Mouse (Mus musculus) inflammation-experienced regulatory T-cells, adult 6 months (primary cell): ENCODE results near the gene Mgll. TPM values are rescaled to one million over a fixed set of nuclear protein-coding genes. Genes with fewer than 3 reads are reported as not detected.

Source experiments
- ATAC-seq: one replicate; pipeline ENCODE4 v1.8.0; 2017
- polyA plus RNA-seq, 3 experiments: library from polyadenylated mRNA; unstranded; fragments of 100-300 nt; shearing (Covaris generic); gene quantifications; one replicate each; pipeline ENCODE4 v1.2.1; 2017

The Mgll gene
- polyA plus RNA-seq, 3 experiments from 2014 or later: 1.2 to 2.3 TPM; not detected in 1

DNA sequence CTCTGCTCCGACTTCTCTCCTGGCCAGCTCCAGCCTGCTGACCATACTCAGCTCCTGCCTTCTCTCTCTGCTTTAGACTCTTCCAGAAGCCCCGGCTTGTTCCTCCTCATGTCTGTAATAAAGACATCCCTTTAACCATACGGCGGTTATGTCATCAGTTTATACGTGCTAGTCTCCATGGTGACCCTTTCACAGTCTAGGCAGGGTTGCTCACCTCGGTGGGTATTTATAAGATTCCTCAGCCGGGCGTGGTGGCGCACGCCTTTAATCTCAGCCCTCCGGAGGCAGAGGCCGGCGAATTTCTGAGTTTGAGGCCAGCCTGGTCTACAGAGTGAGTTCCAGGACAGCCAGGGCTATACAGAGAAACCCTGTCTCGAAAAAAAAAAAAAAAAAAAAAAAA, 51.1 kb downstream of the Mgll start:
- ATAC-seq: no peak

GRCm38 (mm10) chr6:88776336-88776923, 52.2 kb downstream of the Mgll start:
- ATAC-seq: no peak

- ATAC-seq: no peak
Observed at GRCm38 (mm10) chr6:88776964-88777363, 52.8 kb downstream of the Mgll start.

GRCm38 (mm10) chr6:88778047-88778688, 54.0 kb downstream of the Mgll start:
- ATAC-seq: no peak

DNA sequence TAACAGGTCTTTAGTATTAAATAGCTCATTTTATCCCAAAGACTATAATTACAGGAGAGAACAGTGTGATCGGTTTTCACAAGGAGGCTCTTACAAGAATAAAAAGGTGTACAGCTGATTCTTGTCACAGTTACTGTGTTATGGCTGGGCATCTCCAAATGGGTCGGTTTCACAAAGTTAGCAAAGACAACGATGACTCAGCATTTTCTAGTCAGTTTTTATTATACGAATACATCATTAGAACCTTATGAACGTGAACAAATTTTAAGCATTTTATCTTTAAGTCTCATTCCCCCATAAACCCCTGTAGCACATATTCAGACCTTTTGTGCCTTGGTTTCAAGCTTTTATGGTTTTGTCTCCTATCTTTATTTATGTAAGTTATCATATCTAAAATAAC, 55.5 kb downstream of the Mgll start:
- ATAC-seq: no peak

DNA sequence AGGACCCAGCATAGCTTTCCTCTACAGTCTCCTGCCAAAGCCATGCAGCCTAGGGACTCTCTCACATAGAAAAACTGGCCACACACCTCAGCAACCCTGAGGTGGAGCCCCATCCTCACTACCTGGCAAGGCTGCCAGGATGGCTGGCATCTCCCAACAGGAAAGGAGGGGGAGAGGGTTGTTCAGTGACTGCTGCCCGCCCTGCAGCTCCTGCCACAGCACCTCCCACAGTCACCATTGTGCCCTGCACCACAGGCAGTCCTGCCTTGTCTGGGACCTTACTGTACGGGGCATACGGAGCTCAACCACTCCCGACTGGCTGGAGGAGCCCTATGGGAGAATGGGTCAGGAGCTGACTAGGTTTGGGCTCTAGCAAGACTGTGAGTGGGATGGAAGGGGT, 57.7 kb downstream of the Mgll start:
- no peak for ATAC-seq

DNA sequence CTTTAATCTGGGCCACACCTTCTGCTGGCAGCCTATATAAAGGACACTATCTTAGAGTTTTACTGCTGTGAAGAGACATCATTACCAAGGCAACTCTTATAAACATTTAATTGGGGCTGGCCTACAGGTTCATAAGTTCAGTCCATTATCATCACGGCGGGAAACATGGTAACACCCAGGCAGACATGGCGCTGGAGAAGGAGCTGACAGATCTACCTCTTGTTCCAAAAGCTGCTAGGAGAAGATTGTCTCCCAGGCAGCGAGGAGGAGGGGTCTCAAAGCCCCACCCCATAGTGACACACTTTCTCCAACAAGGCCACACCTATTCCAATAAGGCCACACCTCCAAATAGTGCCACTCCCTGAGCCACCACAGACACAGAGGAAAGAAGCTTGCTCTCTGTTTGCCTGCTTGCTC, 58.8 kb downstream of the Mgll start:
- peak; percentile 41 for ATAC-seq

DNA sequence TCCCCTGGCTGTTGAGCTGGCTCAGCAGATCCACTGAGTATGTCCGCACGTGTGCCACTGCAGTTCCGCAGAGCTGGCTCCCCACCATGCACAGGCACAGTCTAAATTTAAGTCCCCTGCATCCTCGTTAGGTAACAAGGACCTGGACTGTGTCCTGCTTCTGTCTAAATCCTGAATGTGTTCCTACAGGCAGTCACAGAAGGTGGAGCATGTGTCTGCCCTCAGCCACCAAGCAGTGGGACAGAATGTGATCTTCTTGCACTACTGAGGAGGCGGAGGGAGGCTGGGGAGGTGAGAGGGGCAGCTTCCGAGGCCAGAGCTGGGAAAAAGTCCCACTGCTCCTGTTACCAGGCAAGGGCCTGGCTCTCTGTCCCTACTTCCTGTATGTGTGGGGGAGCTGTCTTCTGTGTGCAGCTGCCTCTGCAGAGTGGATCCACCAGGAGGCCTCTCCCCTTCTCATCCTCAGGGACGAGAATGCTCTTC, 60.5 kb downstream of the Mgll start:
- ATAC-seq: no peak

GRCm38 (mm10) chr6:88785331-88785730, 61.1 kb downstream of the Mgll start:
- ATAC-seq: no peak

DNA sequence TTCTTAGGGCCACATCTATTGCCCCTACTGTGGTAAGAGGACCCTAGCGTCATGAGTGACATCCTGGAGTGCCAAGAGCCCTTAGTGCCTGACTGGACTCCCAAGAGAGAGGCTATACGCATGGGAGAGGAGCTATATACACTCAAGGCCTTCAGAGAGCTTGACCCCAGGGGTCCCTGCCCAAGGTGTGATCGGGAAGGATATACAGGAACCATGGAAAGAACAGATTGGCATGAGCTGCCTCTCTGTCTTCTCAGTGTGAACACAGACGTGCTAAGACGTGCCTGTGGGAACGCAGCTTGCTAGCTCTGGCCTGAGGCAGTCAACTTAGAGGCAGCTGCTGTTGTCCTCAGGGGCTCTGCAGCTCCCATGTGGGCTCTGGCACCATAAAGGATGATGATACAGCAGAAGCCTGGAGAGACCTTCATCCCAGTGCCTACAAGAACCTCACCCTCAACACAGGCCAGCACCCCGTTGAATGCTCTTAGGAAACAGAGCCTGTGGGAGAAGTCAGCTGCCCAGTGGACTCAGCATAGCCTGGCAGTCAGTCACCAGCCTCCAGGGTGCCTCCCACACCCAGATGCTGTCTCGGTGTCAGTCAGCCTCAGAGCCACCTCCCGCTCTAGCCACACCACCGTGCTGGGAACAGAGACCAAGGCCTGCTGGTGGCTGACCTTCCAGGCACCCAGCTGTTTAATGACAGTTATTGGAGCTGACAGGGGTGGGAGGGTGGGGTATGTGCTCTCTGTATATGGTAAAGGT, 61.8 kb downstream of the Mgll start:
- no peak for ATAC-seq

GRCm38 (mm10) chr6:88786732-88787445, 62.7 kb downstream of the Mgll start:
- ATAC-seq: no peak

DNA sequence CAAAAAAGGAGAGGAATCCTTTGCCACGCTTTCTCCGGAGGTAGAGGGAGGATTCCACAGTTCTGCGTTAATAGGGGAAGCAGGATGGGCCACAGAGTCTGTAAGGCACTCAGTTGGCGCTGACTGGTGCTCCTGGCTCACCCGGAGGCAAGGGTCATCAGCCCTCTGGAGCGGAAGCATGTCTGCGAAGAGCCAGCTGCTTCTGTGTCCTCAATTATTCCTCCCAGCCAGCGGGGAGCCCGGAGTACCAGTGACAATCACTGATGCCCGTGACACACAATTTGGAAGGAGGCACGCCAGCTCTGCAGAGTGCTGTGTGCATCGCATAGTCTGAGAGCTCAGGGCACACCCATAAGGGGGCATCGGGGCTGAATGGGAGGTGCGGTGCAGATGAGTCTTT, 63.3 kb downstream of the Mgll start:
- ATAC-seq: no peak

DNA sequence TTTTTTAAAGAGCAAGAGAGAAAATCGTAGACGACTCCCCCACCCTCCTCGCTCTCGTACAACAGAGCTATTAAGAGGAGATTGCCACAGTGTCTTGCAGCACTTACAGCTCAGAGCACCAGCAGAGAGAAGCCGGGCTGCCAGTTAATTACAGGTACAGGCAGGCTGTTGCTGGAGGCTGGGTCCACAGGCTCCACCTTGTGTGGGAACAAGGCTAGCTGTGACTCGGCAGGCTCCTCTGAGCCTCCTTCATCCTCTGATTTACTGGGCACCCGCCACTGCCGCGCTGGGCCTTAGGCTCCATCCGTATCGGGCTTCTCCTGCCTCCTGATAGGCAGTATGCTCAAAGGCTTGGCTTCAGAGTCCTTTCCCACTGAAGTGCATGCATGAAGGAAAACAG, 64.0 kb downstream of the Mgll start:
- no peak for ATAC-seq

GRCm38 (mm10) chr6:88791299-88791698, 67.1 kb downstream of the Mgll start:
- no peak for ATAC-seq

DNA sequence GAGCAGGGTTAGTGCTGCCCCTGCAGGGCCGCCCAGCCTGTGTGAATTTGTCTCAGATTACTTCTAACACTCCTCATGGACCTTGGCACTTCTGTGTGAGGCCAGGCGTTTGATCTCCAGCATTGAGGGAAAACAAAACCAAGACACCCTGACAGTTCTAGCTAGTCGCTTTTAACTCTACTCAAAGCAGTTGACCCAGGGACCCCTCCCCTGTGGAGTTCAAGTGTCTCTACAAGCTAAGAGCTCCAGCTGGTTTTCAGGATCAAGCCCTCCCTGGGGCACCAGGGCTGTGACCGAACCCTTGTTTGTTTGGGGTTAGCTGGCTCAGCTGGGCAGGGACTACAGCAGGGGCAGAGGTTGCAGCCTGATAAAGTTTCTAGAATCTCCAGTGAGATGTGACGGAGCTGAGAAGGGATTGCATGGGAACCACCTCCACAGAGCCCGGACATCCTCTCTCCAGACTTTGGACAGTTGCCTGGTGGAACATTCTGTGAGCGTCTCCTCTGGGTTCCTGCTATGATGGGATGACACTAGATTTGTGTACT, 68.0 kb downstream of the Mgll start:
- ATAC-seq: no peak

- ATAC-seq: no peak
Observed at GRCm38 (mm10) chr6:88793243-88793642, 69.0 kb downstream of the Mgll start.

DNA sequence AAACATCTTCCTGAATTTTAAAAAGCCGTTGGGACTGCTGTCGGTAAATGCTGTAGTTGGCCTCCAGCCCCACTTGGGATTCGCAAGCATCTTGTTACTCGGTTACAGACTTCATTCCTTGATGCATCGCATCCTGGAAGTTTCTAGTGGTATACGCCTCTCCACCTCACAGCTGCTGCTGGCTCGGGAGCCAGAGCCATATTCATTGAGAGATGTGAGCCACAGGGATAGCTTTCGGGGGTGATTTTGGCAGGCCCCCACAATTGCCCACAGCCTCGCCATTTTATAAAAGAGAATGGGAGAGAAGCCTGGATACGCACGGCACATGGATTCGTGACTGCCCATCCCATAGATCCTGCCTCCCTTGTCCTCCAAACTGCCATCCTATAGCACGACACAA, 69.7 kb downstream of the Mgll start:
- ATAC-seq: no peak

DNA sequence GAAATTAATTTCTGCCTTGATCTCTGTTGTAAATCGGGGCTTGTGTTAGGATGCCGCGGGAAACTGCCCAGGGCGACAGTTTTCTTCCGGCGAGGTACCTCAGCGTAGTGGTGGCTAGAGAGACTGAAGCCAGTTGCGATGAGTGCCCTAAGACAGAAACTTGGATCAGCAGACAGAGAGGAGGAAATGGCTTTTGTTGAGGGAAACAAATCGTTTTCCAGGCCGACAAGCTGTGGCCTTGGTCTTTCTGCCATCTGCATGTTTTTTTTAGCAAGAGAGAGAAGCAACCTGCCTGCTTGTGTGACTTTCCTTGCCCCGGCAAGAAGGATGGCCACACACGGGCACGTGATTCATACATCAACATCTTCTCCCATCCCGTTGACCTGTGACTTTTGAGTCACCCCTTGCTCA, 70.4 kb downstream of the Mgll start:
- no peak for ATAC-seq

DNA sequence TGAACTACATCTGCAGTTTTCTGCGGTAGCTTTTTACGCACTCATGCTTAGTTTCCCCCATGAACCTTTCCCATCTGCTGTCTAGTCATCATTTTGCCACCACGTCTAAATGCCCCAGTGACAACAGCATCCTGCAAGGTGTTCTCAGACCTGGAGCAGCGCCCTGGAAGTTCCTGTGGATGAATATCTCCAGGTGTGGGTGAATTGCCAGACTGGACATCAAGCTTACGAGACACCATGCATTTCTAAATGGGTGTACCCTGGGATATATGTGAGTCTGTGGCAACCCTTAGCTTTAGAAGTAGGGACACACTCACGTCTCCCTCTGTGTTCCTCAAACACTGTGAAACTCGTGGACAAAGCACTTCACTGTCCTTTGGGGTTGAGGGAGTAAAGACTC, 76.0 kb downstream of the Mgll start:
- no peak for ATAC-seq

- ATAC-seq: no peak
Observed at GRCm38 (mm10) chr6:88800735-88801134, 76.5 kb downstream of the Mgll start.

GRCm38 (mm10) chr6:88803051-88803450, 78.8 kb downstream of the Mgll start:
- no peak for ATAC-seq

DNA sequence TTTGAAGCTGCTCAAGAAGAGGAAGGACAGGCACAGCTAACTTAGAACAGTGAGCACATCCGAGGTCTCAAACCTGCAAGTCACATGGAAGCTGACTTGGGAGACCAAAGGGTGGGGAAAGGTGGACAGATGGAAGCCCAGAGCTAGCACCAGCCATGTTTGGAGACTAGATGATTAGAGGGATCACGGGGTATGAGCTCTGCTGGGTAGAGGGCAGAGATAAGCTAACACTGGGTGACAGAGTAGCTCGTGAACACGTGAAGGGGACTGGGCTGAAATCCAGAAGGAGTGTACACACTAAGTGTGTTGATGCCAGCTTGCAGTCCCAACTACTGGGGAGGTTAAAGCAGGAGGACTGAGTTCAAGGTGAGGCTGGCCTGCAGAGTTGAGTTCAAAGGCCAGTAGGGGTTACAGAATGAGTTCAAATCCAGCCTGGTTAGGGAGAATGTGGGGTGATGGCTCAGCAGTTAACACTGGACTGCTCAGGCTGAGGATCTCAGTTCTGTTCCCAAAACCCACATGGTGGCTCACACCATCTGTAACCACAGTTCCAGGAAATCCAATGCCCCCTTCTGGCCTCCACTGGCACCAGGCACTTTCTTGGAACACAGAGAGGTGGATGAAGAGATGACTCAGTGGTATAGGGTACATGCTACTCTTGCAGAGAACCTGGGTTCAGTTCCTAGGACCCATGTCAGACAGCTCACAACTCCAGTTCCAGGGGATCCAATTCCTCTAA, 79.9 kb downstream of the Mgll start:
- ATAC-seq: no peak
